Mouse (Mus musculus): Measurements from ENCODE around the gene Adk. TPM values are rescaled to one million over a fixed set of nuclear protein-coding genes. Genes with fewer than 3 reads are reported as not detected.

Adk gene
- total RNA-seq (2017), result 17.1 to 47.3 TPM (median 39.0 TPM) in 3 replicates

GRCm38 (mm10) chr14:21052112-21052780 is at the start of gene Adk, which contains the start of gene Ap3m1:
TSS of gene Adk (plus strand) at chr14:21052574.
TSS of gene Ap3m1 (minus strand) at chr14:21052508.
- peak; percentile 93 for ATAC-seq (replicated peaks; ENCODE audit: insufficient number of reproducible peaks, low FRiP score, low TSS enrichment, poor library complexity, severe bottlenecking)

GRCm38 (mm10) chr14:21013800-21014334 is 38.5 kb upstream of the Adk start:
- no peak for ATAC-seq (replicated peaks; ENCODE audit: insufficient number of reproducible peaks, low FRiP score, low TSS enrichment, poor library complexity, severe bottlenecking)

- no peak for ATAC-seq (replicated peaks; ENCODE audit: insufficient number of reproducible peaks, low FRiP score, low TSS enrichment, poor library complexity, severe bottlenecking)
Observed at GRCm38 (mm10) chr14:21017871-21018270, 34.5 kb upstream of the Adk start.

GRCm38 (mm10) chr14:21018977-21019376 is 33.4 kb upstream of the Adk start:
- ATAC-seq (replicated peaks; ENCODE audit: insufficient number of reproducible peaks, low FRiP score, low TSS enrichment, poor library complexity, severe bottlenecking), result no peak

GRCm38 (mm10) chr14:21020435-21020834 is 31.9 kb upstream of the Adk start:
- ATAC-seq (replicated peaks; ENCODE audit: insufficient number of reproducible peaks, low FRiP score, low TSS enrichment, poor library complexity, severe bottlenecking), result no peak

GRCm38 (mm10) chr14:21027542-21027941 is 24.8 kb upstream of the Adk start:
- no peak for ATAC-seq (replicated peaks; ENCODE audit: insufficient number of reproducible peaks, low FRiP score, low TSS enrichment, poor library complexity, severe bottlenecking)

GRCm38 (mm10) chr14:21029025-21029659 is 23.2 kb upstream of the Adk start:
- no peak for ATAC-seq (replicated peaks; ENCODE audit: insufficient number of reproducible peaks, low FRiP score, low TSS enrichment, poor library complexity, severe bottlenecking)

GRCm38 (mm10) chr14:21031783-21032511 is 20.4 kb upstream of the Adk start:
- peak; percentile 99 for ATAC-seq (replicated peaks; ENCODE audit: insufficient number of reproducible peaks, low FRiP score, low TSS enrichment, poor library complexity, severe bottlenecking)

- no peak for ATAC-seq (replicated peaks; ENCODE audit: insufficient number of reproducible peaks, low FRiP score, low TSS enrichment, poor library complexity, severe bottlenecking)
Observed at GRCm38 (mm10) chr14:21034271-21034670, 18.1 kb upstream of the Adk start.

GRCm38 (mm10) chr14:21034791-21035190 is 17.6 kb upstream of the Adk start:
- ATAC-seq (replicated peaks; ENCODE audit: insufficient number of reproducible peaks, low FRiP score, low TSS enrichment, poor library complexity, severe bottlenecking), result no peak

GRCm38 (mm10) chr14:21039077-21039476 is 13.3 kb upstream of the Adk start:
- ATAC-seq (replicated peaks; ENCODE audit: insufficient number of reproducible peaks, low FRiP score, low TSS enrichment, poor library complexity, severe bottlenecking), result no peak

GRCm38 (mm10) chr14:21039623-21040022 is 12.8 kb upstream of the Adk start:
- ATAC-seq (replicated peaks; ENCODE audit: insufficient number of reproducible peaks, low FRiP score, low TSS enrichment, poor library complexity, severe bottlenecking), result no peak

- ATAC-seq (replicated peaks; ENCODE audit: insufficient number of reproducible peaks, low FRiP score, low TSS enrichment, poor library complexity, severe bottlenecking), result peak; percentile 53
Observed at GRCm38 (mm10) chr14:21047840-21048239, 4.5 kb upstream of the Adk start.

- ATAC-seq (replicated peaks; ENCODE audit: insufficient number of reproducible peaks, low FRiP score, low TSS enrichment, poor library complexity, severe bottlenecking), result no peak
Observed at GRCm38 (mm10) chr14:21048879-21049278, 3.5 kb upstream of the Adk start.

- ATAC-seq (replicated peaks; ENCODE audit: insufficient number of reproducible peaks, low FRiP score, low TSS enrichment, poor library complexity, severe bottlenecking), result no peak
Observed at GRCm38 (mm10) chr14:21050734-21051133, 1.6 kb upstream of the Adk start.

GRCm38 (mm10) chr14:21051380-21052111 is 828 bp upstream of the Adk start:
- peak; percentile 2; the same call in 1 of the 2 replicates for ATAC-seq (replicated peaks; ENCODE audit: insufficient number of reproducible peaks, low FRiP score, low TSS enrichment, poor library complexity, severe bottlenecking)

- peak; percentile 3; the same call in 1 of the 2 replicates for ATAC-seq (replicated peaks; ENCODE audit: insufficient number of reproducible peaks, low FRiP score, low TSS enrichment, poor library complexity, severe bottlenecking)
Observed at GRCm38 (mm10) chr14:21052781-21053130, 382 bp downstream of the Adk start.

GRCm38 (mm10) chr14:21053151-21053550 is 777 bp downstream of the Adk start:
- no peak for ATAC-seq (replicated peaks; ENCODE audit: insufficient number of reproducible peaks, low FRiP score, low TSS enrichment, poor library complexity, severe bottlenecking)

- ATAC-seq (replicated peaks; ENCODE audit: insufficient number of reproducible peaks, low FRiP score, low TSS enrichment, poor library complexity, severe bottlenecking), result no peak
Observed at GRCm38 (mm10) chr14:21053586-21053985, 1.2 kb downstream of the Adk start.
